Mouse (Mus musculus) thymus, adult 2 months (tissue): Measurements from ENCODE around the gene Cd180. TPM values are rescaled to one million over a fixed set of nuclear protein-coding genes. Genes with fewer than 3 reads are reported as not detected.

ENCODE experiments used
- DNase-seq: peaks from one replicate; pipeline ENCODE4 v3.0.0; 2021
- H3K27ac ChIP-seq: fragments of 200-500 bp; 2 replicates; pipeline ENCODE4 v1.5.1; 2012; ENCODE audit warnings: low read length, control low read depth; ENCODE audit not compliant: control insufficient read depth, insufficient read depth
- H3K27me3 ChIP-seq: fragments of 200-500 bp; 2 replicates; pipeline ENCODE4 v1.6.1; 2012; ENCODE audit warnings: mild to moderate bottlenecking, low read length, moderate library complexity, mixed read lengths; ENCODE audit not compliant: control insufficient read depth, insufficient read depth
- H3K36me3 ChIP-seq: fragments of 200-500 bp; 2 replicates; pipeline ENCODE4 v1.6.1; 2012; ENCODE audit warnings: mild to moderate bottlenecking, low read length, moderate library complexity; ENCODE audit not compliant: control insufficient read depth, insufficient read depth
- H3K4me1 ChIP-seq: fragments of 200-500 bp; replicated peaks from 2 replicates; pipeline ENCODE4 v1.6.1; 2012; ENCODE audit warnings: low read length; ENCODE audit not compliant: control insufficient read depth, insufficient read depth
- H3K4me3 ChIP-seq: fragments of 200-500 bp; 2 replicates; pipeline ENCODE4 v1.5.1; 2012; ENCODE audit warnings: mild to moderate bottlenecking, low read length, control low read depth, moderate library complexity; ENCODE audit not compliant: control insufficient read depth, insufficient read depth
- CTCF ChIP-seq: fragments of 200-500 bp; IDR thresholded peaks from 2 replicates; pipeline ENCODE4 v1.5.1; 2012; ENCODE audit warnings: mild to moderate bottlenecking, control low read depth, low read length, moderate library complexity, borderline replicate concordance; ENCODE audit not compliant: control insufficient read depth, poor library complexity, insufficient read depth; ENCODE audit errors: extremely low read depth
- POLR2A ChIP-seq: fragments of 200-500 bp; IDR thresholded peaks from 2 replicates; pipeline ENCODE4 v1.6.1; 2012; ENCODE audit warnings: mild to moderate bottlenecking, low read length, control low read depth, moderate library complexity; ENCODE audit not compliant: control insufficient read depth, poor library complexity, insufficient read depth; ENCODE audit errors: extremely low read depth
- WGBS: fragments of 180-500 bp; shearing (Covaris S2); methylation state at CpG from one replicate; pipeline ENCODE4 v1.1.7; 2018; 5-methylcytosine and 5-hydroxymethylcytosine counted together
- polyA plus RNA-seq: library from polyadenylated mRNA; depleted of rRNA; stranded (reverse); fragments of >200 nt; gene quantifications from 2 replicates; pipeline ENCODE4 v1.2.3, GENCODE M21; 2012

The Cd180 gene
- polyA plus RNA-seq, 1 experiment = 4.5 TPM

DNA sequence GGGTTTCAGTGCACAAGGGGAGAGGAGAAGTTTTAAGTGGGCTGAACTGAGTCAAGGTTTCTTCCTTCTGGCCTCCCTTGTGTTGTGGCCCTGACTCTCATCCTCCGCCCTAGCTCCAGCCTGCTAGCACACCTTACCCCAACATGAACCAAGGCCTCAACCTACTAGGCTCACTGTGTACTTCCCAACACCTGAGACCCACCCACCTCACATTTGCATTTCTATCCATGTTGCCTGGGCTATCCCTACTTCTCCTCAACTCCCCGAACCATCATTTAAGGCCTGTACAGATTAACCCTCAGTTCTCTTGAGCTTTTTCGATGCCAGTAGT lies 51.9 kb downstream of the Cd180 start:
- Histone ChIP-seq H3K4me3 (no peak overlapping the region), H3K4me1 (no peaks in the 10 kb centered on the region), H3K27me3 (no peaks in the 10 kb centered on the region), H3K27ac (no peak overlapping the region), H3K36me3 (0 out of 2 replicates have a peak, but pooled peaks cover 3% of the 10 kb centered on the region)
- WGBS = 99% methylated on average over 3 of the region's 3 CpGs
- TF ChIP-seq POLR2A (no peak), CTCF (no peak)
- no peak for DNase-seq

DNA sequence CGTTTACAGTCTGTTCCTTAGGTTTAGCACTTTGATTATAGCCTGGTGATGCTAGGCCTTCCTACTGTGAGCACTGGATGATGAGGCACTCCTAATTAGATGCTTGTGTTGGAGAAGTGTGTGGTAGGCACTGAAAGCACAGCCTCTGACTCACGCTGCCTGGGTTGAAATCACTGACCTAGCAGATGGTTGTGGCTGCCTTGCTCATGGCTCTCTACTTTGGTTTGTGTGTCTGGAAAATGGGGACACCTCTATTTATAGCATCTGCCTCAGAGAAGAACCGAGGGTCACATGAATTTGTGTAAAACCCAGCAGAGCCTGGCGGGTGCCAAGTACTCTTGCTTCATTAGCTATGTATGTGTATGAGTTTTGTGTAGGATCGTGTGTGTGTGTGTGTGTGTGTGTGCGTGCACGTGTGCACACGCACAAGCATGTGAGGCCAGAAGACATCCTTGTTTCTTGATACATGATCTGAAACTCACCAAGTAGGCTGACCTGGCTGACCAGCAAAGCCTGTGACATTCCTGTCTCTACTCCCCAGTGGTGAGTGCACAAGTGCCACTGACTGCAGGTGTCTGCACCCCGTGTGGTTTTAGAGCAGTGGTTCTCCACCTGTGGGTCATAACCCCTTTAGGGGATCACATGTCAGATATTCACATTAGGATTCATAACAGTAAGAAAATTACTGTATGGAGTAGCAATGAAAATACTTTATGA lies 52.4 kb downstream of the Cd180 start:
- Histone ChIP-seq H3K27me3 (no peaks in the 10 kb centered on the region), H3K27ac (no peak overlapping the region), H3K4me1 (no peaks in the 10 kb centered on the region), H3K4me3 (no peak overlapping the region), H3K36me3 (0 out of 2 replicates have a peak, but pooled peaks cover 3% of the 10 kb centered on the region)
- 92% methylated on average over 9 of the region's 9 CpGs for WGBS
- DNase-seq = no peak
- TF ChIP-seq POLR2A (no peak), CTCF (no peak)

DNA sequence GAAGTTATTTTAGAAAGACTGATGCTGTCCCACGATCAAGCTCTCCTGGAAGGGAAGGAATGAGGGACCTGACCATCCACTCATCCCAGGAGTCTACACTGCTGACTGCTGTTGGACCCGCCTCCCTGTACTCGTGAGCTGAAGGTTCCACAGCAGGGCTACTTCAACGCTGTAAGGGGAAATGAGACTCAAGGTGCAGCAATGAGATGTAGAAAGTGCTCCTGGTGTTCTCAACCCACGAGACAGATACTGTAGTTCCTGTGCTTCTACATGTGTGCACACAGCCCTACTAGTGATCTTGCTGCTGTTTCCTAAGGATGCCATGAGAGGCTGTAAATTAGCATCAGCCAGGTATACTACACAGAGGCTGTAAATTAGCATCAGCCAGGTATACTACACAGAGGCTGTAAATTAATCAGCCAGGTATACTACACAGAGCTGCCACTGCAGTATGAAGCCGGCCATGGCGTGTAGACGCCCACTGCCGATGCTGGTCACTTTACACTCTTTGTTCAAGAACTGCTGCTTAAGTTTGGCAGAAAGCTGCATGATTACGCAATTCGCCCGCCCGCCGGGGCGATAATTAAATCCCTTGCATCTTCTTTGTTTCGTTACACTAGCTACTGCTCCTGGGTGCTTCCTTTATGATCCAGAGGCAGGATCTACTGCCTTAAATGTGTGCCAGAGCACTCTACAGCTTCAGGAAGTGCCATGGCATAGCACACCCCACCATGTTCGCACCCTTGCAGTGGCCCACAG lies 53.6 kb downstream of the Cd180 start:
- Histone ChIP-seq H3K36me3 (no peaks in the 10 kb centered on the region), H3K4me1 (no peaks in the 10 kb centered on the region), H3K27me3 (no peaks in the 10 kb centered on the region), H3K27ac (no peak overlapping the region), H3K4me3 (no peak overlapping the region)
- DNase-seq = no peak
- TF ChIP-seq CTCF (no peak), POLR2A (no peak)
- WGBS = 83% methylated on average over 17 of the region's 17 CpGs

DNA sequence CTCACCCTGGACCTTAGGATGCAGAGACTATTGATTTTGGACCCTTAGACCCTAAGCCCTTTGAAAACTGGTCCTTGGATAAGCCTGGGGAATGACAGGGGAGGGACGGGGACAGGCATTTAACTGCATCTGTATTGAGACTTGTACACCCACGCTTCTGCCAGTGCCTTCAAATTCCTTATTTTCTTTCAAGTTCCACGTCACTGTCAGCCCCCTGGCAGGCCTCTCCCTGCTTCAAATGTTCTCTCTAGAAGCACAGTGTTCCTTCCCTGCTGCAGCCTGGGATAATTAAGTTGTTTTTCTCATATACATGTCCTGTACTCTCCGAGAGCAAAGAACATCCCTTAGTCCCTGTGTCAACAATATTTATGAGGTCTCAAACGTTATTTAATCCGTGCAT lies 55.8 kb downstream of the Cd180 start:
- Histone ChIP-seq H3K36me3 (no peaks in the 10 kb centered on the region), H3K27ac (no peak overlapping the region), H3K4me1 (no peaks in the 10 kb centered on the region), H3K27me3 (no peaks in the 10 kb centered on the region), H3K4me3 (no peak overlapping the region)
- no peak for DNase-seq
- TF ChIP-seq CTCF = no peak
- TF ChIP-seq POLR2A = no peak
- 94% methylated on average over 6 of the region's 6 CpGs for WGBS

DNA sequence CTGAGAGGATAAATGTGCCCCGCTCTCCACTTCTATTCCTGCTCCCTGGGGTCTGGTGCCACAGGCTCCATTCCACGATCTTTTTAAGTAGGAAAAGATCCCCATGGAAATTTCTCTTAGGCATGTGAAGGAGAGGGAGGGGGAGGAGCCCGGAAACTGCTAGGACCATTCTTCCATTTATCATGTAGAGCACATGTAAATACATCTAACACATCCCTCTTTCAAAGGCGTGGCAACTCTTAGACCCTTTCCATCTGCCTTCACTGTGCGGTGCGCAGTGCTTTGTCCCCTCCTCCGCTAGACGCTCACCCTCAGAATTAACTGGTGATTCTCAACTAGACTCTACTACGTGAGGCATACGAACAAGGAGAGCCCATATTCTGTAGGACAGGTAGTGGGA lies 56.5 kb downstream of the Cd180 start:
- Histone ChIP-seq H3K27ac (no peak overlapping the region), H3K4me1 (no peaks in the 10 kb centered on the region), H3K27me3 (no peaks in the 10 kb centered on the region), H3K4me3 (no peak overlapping the region), H3K36me3 (no peaks in the 10 kb centered on the region)
- TF ChIP-seq POLR2A (no peak), CTCF (no peak)
- WGBS = 98% methylated on average over 10 of the region's 10 CpGs
- no peak for DNase-seq

DNA sequence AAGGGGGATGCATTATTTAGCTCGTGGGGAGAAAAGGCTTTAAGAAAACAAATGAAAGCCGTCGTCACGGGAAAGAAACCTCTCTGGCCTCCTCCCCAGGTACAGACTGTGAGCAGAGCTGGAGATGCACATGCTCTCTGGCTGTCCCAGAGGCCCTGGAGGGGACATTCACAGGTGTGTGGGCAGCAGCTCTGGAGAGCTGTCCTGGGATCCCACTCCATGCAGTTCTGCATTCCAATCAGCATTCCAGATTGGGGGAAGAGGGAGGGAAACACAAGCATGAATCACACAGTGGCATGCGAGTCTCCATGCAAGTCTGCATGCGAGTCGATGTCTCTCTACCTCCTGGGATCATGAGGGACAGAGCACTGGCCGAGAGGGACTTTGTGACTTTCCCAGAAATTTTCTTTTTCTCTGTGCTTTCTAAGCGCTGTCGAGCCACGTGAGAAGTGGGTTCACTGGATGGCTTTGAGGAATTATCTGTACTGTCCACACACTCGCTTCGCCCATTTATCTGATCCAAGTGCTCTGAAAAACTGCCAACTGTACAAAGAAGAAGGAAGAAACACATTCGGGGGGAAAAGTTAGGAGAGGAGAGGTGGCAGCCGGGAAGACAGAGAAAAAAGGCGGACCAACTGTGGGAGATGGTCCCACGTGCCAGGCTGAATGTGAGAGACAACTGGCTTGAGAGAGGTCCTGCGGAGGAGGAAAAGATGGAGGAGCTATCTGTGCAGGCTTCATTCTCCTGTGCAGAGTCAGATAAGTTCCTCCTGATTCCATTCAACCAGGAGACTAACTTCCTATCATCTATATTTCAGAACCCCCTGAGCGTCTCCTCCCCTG lies 60.6 kb downstream of the Cd180 start:
- H3K27ac ChIP-seq = no peak overlapping the region
- TF ChIP-seq CTCF (no peak), POLR2A (no peak)
- H3K4me3 ChIP-seq = no peak overlapping the region
- no peaks in the 10 kb centered on the region for H3K36me3 ChIP-seq
- 95% methylated on average over 19 of the region's 19 CpGs for WGBS
- no peak for DNase-seq
- no peaks in the 10 kb centered on the region for H3K27me3 ChIP-seq
- no peaks in the 10 kb centered on the region for H3K4me1 ChIP-seq
